Mouse (Mus musculus) erythroblast, embryonic 14.5 days (primary cell): ENCODE results near the gene Polr2m.

Experiments
- GATA1 ChIP-seq: IDR thresholded peaks from 2 replicates; pipeline ENCODE4 v1.6.1; 2012; ENCODE audit warnings: low read length, inconsistent platforms, mixed read lengths
- TAL1 ChIP-seq: IDR thresholded peaks from 3 replicates; pipeline ENCODE4 v1.6.1; 2012; ENCODE audit warnings: low read length, inconsistent platforms, mixed read lengths

- TF ChIP-seq GATA1 (no peak), TAL1 (no peak)
Measured at GRCm38 (mm10) chr9:71515862-71516261, 30.1 kb upstream of the Polr2m start.
